Mouse (Mus musculus) ovary, postnatal 10 days (tissue): ENCODE measurements around the gene Mbl1.

Experiments
- DNase-seq: peaks from one replicate; pipeline ENCODE4 v3.0.0; 2022; ENCODE audit warnings: low spot score

Mbl1 gene

GRCm38 (mm10) chr14:41151220-41151898 is at the start of gene Mbl1:
Gene Mbl1 (plus strand): TSS chr14:41151458.
- no peak for DNase-seq

GRCm38 (mm10) chr14:41102269-41102668 is 49.0 kb upstream of the Mbl1 start:
- DNase-seq, result no peak

- no peak for DNase-seq
Observed at GRCm38 (mm10) chr14:41104853-41105444, 46.3 kb upstream of the Mbl1 start, which contains the start of gene Mat1a. Gene Mat1a (plus strand): TSS chr14:41105035.

- DNase-seq, result no peak
Observed at GRCm38 (mm10) chr14:41111031-41111668, 40.1 kb upstream of the Mbl1 start.

GRCm38 (mm10) chr14:41112944-41113343 is 38.3 kb upstream of the Mbl1 start:
- DNase-seq, result no peak

GRCm38 (mm10) chr14:41116271-41116670 is 35.0 kb upstream of the Mbl1 start:
- no peak for DNase-seq

- no peak for DNase-seq
Observed at GRCm38 (mm10) chr14:41124683-41125082, 26.6 kb upstream of the Mbl1 start.

- no peak for DNase-seq
Observed at GRCm38 (mm10) chr14:41127997-41128396, 23.3 kb upstream of the Mbl1 start.

- no peak for DNase-seq
Observed at GRCm38 (mm10) chr14:41131540-41131939, 19.7 kb upstream of the Mbl1 start, which contains the start of gene Sftpa1. Gene Sftpa1 (plus strand): TSS chr14:41131782.

- no peak for DNase-seq
Observed at GRCm38 (mm10) chr14:41137006-41137405, 14.3 kb upstream of the Mbl1 start.

GRCm38 (mm10) chr14:41140686-41141085 is 10.6 kb upstream of the Mbl1 start:
- no peak for DNase-seq

- DNase-seq, result no peak
Observed at GRCm38 (mm10) chr14:41146035-41146434, 5.2 kb upstream of the Mbl1 start.

- no peak for DNase-seq
Observed at GRCm38 (mm10) chr14:41146922-41147321, 4.3 kb upstream of the Mbl1 start.

GRCm38 (mm10) chr14:41147356-41147755 is 3.9 kb upstream of the Mbl1 start:
- no peak for DNase-seq

- no peak for DNase-seq
Observed at GRCm38 (mm10) chr14:41160076-41160475, 8.8 kb downstream of the Mbl1 start.

- DNase-seq, result no peak
Observed at GRCm38 (mm10) chr14:41160743-41161142, 9.5 kb downstream of the Mbl1 start.

GRCm38 (mm10) chr14:41162663-41163062 is 11.4 kb downstream of the Mbl1 start:
- DNase-seq, result no peak

- DNase-seq, result no peak
Observed at GRCm38 (mm10) chr14:41167278-41167677, 16.0 kb downstream of the Mbl1 start.

- DNase-seq, result no peak
Observed at GRCm38 (mm10) chr14:41168567-41168966, 17.3 kb downstream of the Mbl1 start.

- no peak for DNase-seq
Observed at GRCm38 (mm10) chr14:41170514-41170913, 19.3 kb downstream of the Mbl1 start.

GRCm38 (mm10) chr14:41174802-41175201 is 23.5 kb downstream of the Mbl1 start:
- no peak for DNase-seq

GRCm38 (mm10) chr14:41185059-41185821 is 34.0 kb downstream of the Mbl1 start, which contains the start of gene Sftpd:
Gene Sftpd (minus strand): TSS chr14:41185149.
- no peak for DNase-seq
